Mouse (Mus musculus) heart, adult 2 months (tissue): ENCODE results near the gene Nphp1. TPM values are rescaled to one million over a fixed set of nuclear protein-coding genes. Genes with fewer than 3 reads are reported as not detected.

Source experiments
- DNase-seq, 2 experiments: peaks; one replicate each; pipeline ENCODE4 v3.0.0; 2021
- H3K27ac ChIP-seq: fragments of 200-600 bp; 2 replicates; pipeline ENCODE4 v1.8.1; 2022
- H3K27me3 ChIP-seq: fragments of 200-500 bp; 2 replicates; pipeline ENCODE4 v1.6.1; 2012; ENCODE audit warnings: mild to moderate bottlenecking, low read length, inconsistent platforms, mixed read lengths; ENCODE audit not compliant: control insufficient read depth, insufficient read depth
- H3K36me3 ChIP-seq: fragments of 200-500 bp; 2 replicates; pipeline ENCODE4 v1.6.1; 2012; ENCODE audit warnings: low read length, inconsistent platforms; ENCODE audit not compliant: control insufficient read depth, insufficient read depth
- H3K4me1 ChIP-seq: fragments of 200-500 bp; 2 replicates; pipeline ENCODE4 v1.6.1; 2011; ENCODE audit warnings: low read length; ENCODE audit not compliant: control insufficient read depth, insufficient read depth
- H3K4me3 ChIP-seq: fragments of 200-600 bp; 2 replicates; pipeline ENCODE4 v1.8.1; 2022
- H3K79me2 ChIP-seq: fragments of 200-500 bp; replicated peaks from 2 replicates; pipeline ENCODE4 v1.6.1; 2012; ENCODE audit warnings: mild to moderate bottlenecking, inconsistent platforms, low read length, moderate library complexity, mixed read lengths; ENCODE audit not compliant: control insufficient read depth, insufficient read depth
- H3K9ac ChIP-seq: fragments of 200-500 bp; 2 replicates; pipeline ENCODE4 v1.6.1; 2012; ENCODE audit warnings: low read depth, mild to moderate bottlenecking, control low read depth, inconsistent platforms, low read length, mixed read lengths
- CTCF ChIP-seq: fragments of 200-600 bp; IDR thresholded peaks from 2 replicates; pipeline ENCODE4 v1.8.1; 2022; ENCODE audit warnings: antibody characterized with exemption, mild to moderate bottlenecking, moderate library complexity
- EP300 ChIP-seq: fragments of 200-500 bp; IDR thresholded peaks from 2 replicates; pipeline ENCODE4 v1.6.1; 2011; ENCODE audit warnings: low read depth, low read length, control low read depth; ENCODE audit not compliant: insufficient read depth
- POLR2A ChIP-seq: fragments of 200-500 bp; IDR thresholded peaks from 2 replicates; pipeline ENCODE4 v1.6.1; 2011; ENCODE audit warnings: mild to moderate bottlenecking, low read depth, low read length, control low read depth; ENCODE audit not compliant: insufficient read depth
- WGBS: fragments of 180-500 bp; shearing (Covaris S2); methylation state at CpG from one replicate; pipeline ENCODE4 v1.1.7; 2018; 5-methylcytosine and 5-hydroxymethylcytosine counted together
- intact Hi-C: fragments of 180-260 bp; cut with DNase I; formaldehyde crosslinking; loops from one replicate; pipeline ENCODE4 v1.15.1; 2025
- polyA plus RNA-seq: library from polyadenylated mRNA; depleted of rRNA; stranded (reverse); fragments of >200 nt; gene quantifications from 2 replicates; pipeline ENCODE4 v1.2.3, GENCODE M21; 2012; rRNA removed
- total RNA-seq, 2 experiments: library from RNA; stranded (reverse); gene quantifications; 2 replicates each; pipeline ENCODE4 v1.2.3; 2021

Gene Nphp1
- total and polyA plus RNA-seq, 3 experiments: 7.0 to 9.1 (median 7.7) TPM

- TF ChIP-seq CTCF (no peak), EP300 (no peak), POLR2A (no peak)
- H3K9ac ChIP-seq: no peak overlapping the region
- 93% methylated on average over 3 of the region's 3 CpGs for WGBS
- H3K27ac ChIP-seq: no peak overlapping the region
- no peak overlapping the region for H3K4me3 ChIP-seq
- H3K27me3 ChIP-seq: no peaks in the 10 kb centered on the region
- no peak for DNase-seq
- intact Hi-C loops: no loop called here
- H3K79me2 ChIP-seq: no peaks in the 10 kb centered on the region
- H3K36me3 ChIP-seq: no peaks in the 10 kb centered on the region
- H3K4me1 ChIP-seq: no peaks in the 10 kb centered on the region
Measured at GRCm38 (mm10) chr2:127714726-127715125, 74.0 kb downstream of the Nphp1 start.

GRCm38 (mm10) chr2:127708792-127709191 lies 79.9 kb downstream of the Nphp1 start:
- Histone ChIP-seq H3K9ac (no peak overlapping the region), H3K79me2 (no peaks in the 10 kb centered on the region), H3K27me3 (no peaks in the 10 kb centered on the region), H3K4me1 (no peaks in the 10 kb centered on the region), H3K27ac (no peak overlapping the region), H3K4me3 (no peak overlapping the region), H3K36me3 (no peaks in the 10 kb centered on the region)
- intact Hi-C loops: no loop called here
- TF ChIP-seq EP300 (no peak), POLR2A (no peak), CTCF (no peak)
- WGBS: 82% methylated on average over 3 of the region's 3 CpGs
- DNase-seq: no peak

- 84% methylated on average over 3 of the region's 3 CpGs for WGBS
Measured at GRCm38 (mm10) chr2:127708060-127708459, 80.6 kb downstream of the Nphp1 start.

GRCm38 (mm10) chr2:127705267-127705666 lies 83.4 kb downstream of the Nphp1 start:
- H3K79me2 ChIP-seq: no peaks in the 10 kb centered on the region
- no peak for TF ChIP-seq CTCF
- TF ChIP-seq POLR2A: no peak
- no peak for TF ChIP-seq EP300
- no peak for DNase-seq
- intact Hi-C loops: no loop called here
- H3K4me3 ChIP-seq: no peak overlapping the region
- H3K4me1 ChIP-seq: no peaks in the 10 kb centered on the region
- 92% methylated on average over 6 of the region's 6 CpGs for WGBS
- H3K27me3 ChIP-seq: no peaks in the 10 kb centered on the region
- H3K27ac ChIP-seq: no peak overlapping the region
- no peak overlapping the region for H3K9ac ChIP-seq
- no peaks in the 10 kb centered on the region for H3K36me3 ChIP-seq

More at GRCm38 (mm10) chr2:127708060-127708459, 80.6 kb downstream of the Nphp1 start:
- Histone ChIP-seq H3K4me1 (no peaks in the 10 kb centered on the region), H3K4me3 (no peak overlapping the region), H3K9ac (no peak overlapping the region), H3K79me2 (no peaks in the 10 kb centered on the region), H3K27me3 (no peaks in the 10 kb centered on the region), H3K27ac (no peak overlapping the region), H3K36me3 (no peaks in the 10 kb centered on the region)
- DNase-seq: no peak
- TF ChIP-seq POLR2A (no peak), CTCF (no peak), EP300 (no peak)
- intact Hi-C loops: no loop called here

Other genes with a start within 250 kb of the Nphp1 start
- not detected for gene Prom2, start 247.4 kb downstream of the Nphp1 start, total RNA-seq
- gene Prom2, start 247.4 kb downstream of the Nphp1 start, polyA plus RNA-seq: 0.06 and 0.14 TPM in 2 replicates
- gene Zfp661, start 201.8 kb downstream of the Nphp1 start, total RNA-seq: 1 to 10 TPM; 1.7 to 2.0 TPM
- gene Zfp661, start 201.8 kb downstream of the Nphp1 start, polyA plus RNA-seq: 1.5 and 2.4 TPM in 2 replicates
- 10 to 100 TPM; 80.3 to 89.7 TPM for gene Mrps5, start 201.7 kb downstream of the Nphp1 start, total RNA-seq
- gene Mrps5, start 201.7 kb downstream of the Nphp1 start, polyA plus RNA-seq: 58.2 and 68.4 TPM in 2 replicates
- 10 to 100 TPM in 1 of 2 experiments, 1 to 10 TPM in 1; 9.4 to 11.0 TPM for gene Mal, start 132.2 kb downstream of the Nphp1 start, total RNA-seq
- 3.5 and 6.2 TPM in 2 replicates for gene Mal, start 132.2 kb downstream of the Nphp1 start, polyA plus RNA-seq
- gene Mall, start 59.0 kb downstream of the Nphp1 start, total RNA-seq: 1 to 10 TPM; 5.9 to 7.1 TPM
- 11.4 and 13.5 TPM in 2 replicates for gene Mall, start 59.0 kb downstream of the Nphp1 start, polyA plus RNA-seq
- 10 to 100 TPM; 49.6 to 56.7 TPM for gene Mtln, start 3.6 kb upstream of the Nphp1 start, total RNA-seq
- gene Mtln, start 3.6 kb upstream of the Nphp1 start, polyA plus RNA-seq: 54.0 and 56.1 TPM in 2 replicates
- gene Bub1, start 43.0 kb upstream of the Nphp1 start, total RNA-seq: under 1 TPM in 1 of 2 experiments, not detected in 1; 0.29 TPM
- gene Bub1, start 43.0 kb upstream of the Nphp1 start, polyA plus RNA-seq: 0.21 and 0.32 TPM in 2 replicates
- gene Acoxl, start 50.0 kb upstream of the Nphp1 start, total RNA-seq: not detected
- gene Acoxl, start 50.0 kb upstream of the Nphp1 start, polyA plus RNA-seq: 0.14 TPM in 1 of 2 replicates, not detected in the other